Mouse (Mus musculus) stomach, postnatal 0 days (tissue): ENCODE measurements around the gene Apbb2. TPM values are rescaled to one million over a fixed set of nuclear protein-coding genes. Genes with fewer than 3 reads are reported as not detected.
A peak's percentile ranks its signal among the peaks of the same experiment; 100 is the strongest.

Experiments used
- ATAC-seq: fragments of 200-750 bp; cut with Nextera tagmentation; 2 replicates; pipeline ENCODE4 v1.8.0; 2017; ENCODE audit not compliant: low FRiP score, low TSS enrichment
- DNase-seq: peaks from one replicate; pipeline ENCODE4 v3.0.0-alpha.2; 2016; ENCODE audit warnings: low spot score
- H3K27ac ChIP-seq: fragments of 300-500 bp; sonication (generic); replicated peaks from 2 replicates; pipeline ENCODE4 v1.5.1; 2014; ENCODE audit warnings: mild to moderate bottlenecking, control low read depth
- H3K27me3 ChIP-seq: fragments of 300-500 bp; sonication (generic); 2 replicates; pipeline ENCODE4 v1.6.1; 2014; ENCODE audit warnings: low read length; ENCODE audit not compliant: control insufficient read depth, insufficient read depth
- H3K36me3 ChIP-seq: fragments of 300-500 bp; sonication (generic); 2 replicates; pipeline ENCODE4 v1.6.1; 2014; ENCODE audit warnings: low read length, mixed read lengths; ENCODE audit not compliant: control insufficient read depth, insufficient read depth
- H3K4me1 ChIP-seq: fragments of 300-500 bp; sonication (generic); replicated peaks from 2 replicates; pipeline ENCODE4 v1.6.1; 2014; ENCODE audit warnings: antibody characterized with exemption; ENCODE audit not compliant: control insufficient read depth, insufficient read depth
- H3K4me2 ChIP-seq: fragments of 300-500 bp; sonication (generic); replicated peaks from 2 replicates; pipeline ENCODE4 v1.6.1; 2014; ENCODE audit warnings: low read depth, mild to moderate bottlenecking, control low read depth, moderate library complexity
- H3K4me3 ChIP-seq: fragments of 300-500 bp; sonication (generic); 2 replicates; pipeline ENCODE4 v1.5.1; 2014; ENCODE audit warnings: low read depth, low read length, control low read depth
- H3K9ac ChIP-seq: fragments of 300-500 bp; sonication (generic); 2 replicates; pipeline ENCODE4 v1.6.1; 2014; ENCODE audit warnings: mild to moderate bottlenecking, low read length, control low read depth, mixed read lengths
- H3K9me3 ChIP-seq: fragments of 300-500 bp; sonication (generic); 2 replicates; pipeline ENCODE4 v1.6.1; 2016; ENCODE audit warnings: low read length; ENCODE audit not compliant: control insufficient read depth
- CTCF ChIP-seq: IDR thresholded peaks from 2 replicates; pipeline ENCODE4 v1.5.1; 2016; ENCODE audit warnings: antibody characterized with exemption, low read depth, mild to moderate bottlenecking, moderate library complexity
- EP300 ChIP-seq: optimal IDR thresholded peaks from 2 replicates; pipeline ENCODE3; 2016; ENCODE audit warnings: antibody characterized with exemption
- WGBS: fragments of 180-500 bp; shearing (Covaris S2); extraction: QIAGEN DNeasy Blood & Tissue Kit; methylation state at CpG from one replicate; pipeline ENCODE4 v1.1.7; 2014; 5-methylcytosine and 5-hydroxymethylcytosine counted together
- polyA plus RNA-seq: library from polyadenylated mRNA; unstranded; fragments of >200 nt; fragmentation: Nextera tagmentation; extraction: Ambion mirVana; gene quantifications from 2 replicates; pipeline ENCODE4 v1.2.1, GENCODE M21; 2015

The Apbb2 gene
- polyA plus RNA-seq, 1 experiment from 2014 or later: 18.3 TPM

- no peak overlapping the region for H3K4me2 ChIP-seq
- no peaks in the 10 kb centered on the region for H3K4me1 ChIP-seq
- no peak for DNase-seq
- WGBS: 74% methylated on average over 10 of the region's 10 CpGs
- no peaks in the 10 kb centered on the region for H3K27me3 ChIP-seq
- H3K27ac ChIP-seq: no peak overlapping the region
- no peaks in the 10 kb centered on the region for H3K36me3 ChIP-seq
- no peak; the same call in 1 of the 2 replicates for ATAC-seq
- no peak overlapping the region for H3K4me3 ChIP-seq
- no peak overlapping the region for H3K9ac ChIP-seq
- no peak for TF ChIP-seq CTCF
- no peak for TF ChIP-seq EP300
- H3K9me3 ChIP-seq: no peaks in the 10 kb centered on the region
These were observed 142.3 kb downstream of the Apbb2 start for GRCm38 (mm10) chr5:66476266-66476665.

DNA sequence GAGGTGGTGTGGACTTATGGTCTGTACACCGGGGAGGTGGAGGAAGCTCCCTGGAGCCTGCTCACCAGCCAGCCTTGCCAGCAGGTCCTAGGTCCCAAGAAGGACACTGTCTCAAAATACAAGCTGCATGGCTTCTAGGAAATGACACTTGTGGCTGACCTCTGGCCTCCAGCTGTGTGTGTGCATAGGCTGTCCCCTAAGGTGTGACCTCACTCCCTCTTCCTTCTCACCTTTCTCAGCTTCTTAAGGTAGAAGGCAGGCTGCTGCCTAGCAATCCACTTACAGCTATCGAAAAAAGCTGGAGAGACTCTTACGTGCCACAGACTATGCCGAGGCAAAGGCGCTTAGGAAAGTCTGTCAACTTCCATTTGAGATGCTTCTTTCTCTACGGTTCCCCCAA, 142.8 kb downstream of the Apbb2 start:
- no peak for DNase-seq
- Histone ChIP-seq H3K27me3 (no peaks in the 10 kb centered on the region), H3K4me1 (no peaks in the 10 kb centered on the region), H3K36me3 (no peaks in the 10 kb centered on the region), H3K4me3 (no peak overlapping the region), H3K9ac (no peak overlapping the region), H3K9me3 (no peaks in the 10 kb centered on the region), H3K4me2 (no peak overlapping the region), H3K27ac (no peak overlapping the region)
- ATAC-seq: no peak
- WGBS: 78% methylated on average over 6 of the region's 6 CpGs
- TF ChIP-seq CTCF (no peak), EP300 (no peak)

GRCm38 (mm10) chr5:66474153-66474552, 144.4 kb downstream of the Apbb2 start:
- no peak for TF ChIP-seq CTCF
- TF ChIP-seq EP300: no peak
- H3K4me3 ChIP-seq: no peak overlapping the region
- no peak overlapping the region for H3K9ac ChIP-seq
- H3K4me2 ChIP-seq: no peak overlapping the region
- no peak for DNase-seq
- no peak for ATAC-seq
- H3K27me3 ChIP-seq: no peaks in the 10 kb centered on the region
- no peak overlapping the region for H3K27ac ChIP-seq
- no peaks in the 10 kb centered on the region for H3K9me3 ChIP-seq
- H3K4me1 ChIP-seq: no peaks in the 10 kb centered on the region
- WGBS: 63% methylated on average over 11 of the region's 11 CpGs
- no peaks in the 10 kb centered on the region for H3K36me3 ChIP-seq

DNA sequence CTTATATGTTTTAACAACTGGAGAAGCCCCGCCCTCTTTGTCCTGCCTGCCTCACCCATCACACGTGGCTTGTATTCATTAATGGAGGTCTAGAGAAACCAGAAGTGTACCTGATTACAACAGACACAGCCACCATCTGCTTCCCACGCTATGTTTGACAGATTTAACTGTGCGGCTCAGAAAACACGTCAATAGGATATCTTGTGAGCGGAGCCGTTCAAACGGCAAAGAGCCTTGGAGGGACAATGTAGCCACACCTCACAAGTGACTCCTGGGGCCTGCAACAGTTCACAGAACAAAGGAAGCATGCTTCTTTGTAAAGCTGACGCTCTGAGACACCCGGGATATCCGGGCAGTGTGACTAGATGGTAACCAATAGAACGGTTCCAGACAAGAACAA, 145.0 kb downstream of the Apbb2 start:
- no peaks in the 10 kb centered on the region for H3K9me3 ChIP-seq
- WGBS: 43% methylated on average over 12 of the region's 12 CpGs
- H3K36me3 ChIP-seq: no peaks in the 10 kb centered on the region
- peak; percentile 23 for DNase-seq
- H3K4me2 ChIP-seq: no peak overlapping the region
- H3K9ac ChIP-seq: no peak overlapping the region
- no peaks in the 10 kb centered on the region for H3K27me3 ChIP-seq
- no peak overlapping the region for H3K4me3 ChIP-seq
- no peaks in the 10 kb centered on the region for H3K4me1 ChIP-seq
- H3K27ac ChIP-seq: no peak overlapping the region
- no peak for ATAC-seq
- TF ChIP-seq EP300 (no peak), CTCF (no peak)

DNA sequence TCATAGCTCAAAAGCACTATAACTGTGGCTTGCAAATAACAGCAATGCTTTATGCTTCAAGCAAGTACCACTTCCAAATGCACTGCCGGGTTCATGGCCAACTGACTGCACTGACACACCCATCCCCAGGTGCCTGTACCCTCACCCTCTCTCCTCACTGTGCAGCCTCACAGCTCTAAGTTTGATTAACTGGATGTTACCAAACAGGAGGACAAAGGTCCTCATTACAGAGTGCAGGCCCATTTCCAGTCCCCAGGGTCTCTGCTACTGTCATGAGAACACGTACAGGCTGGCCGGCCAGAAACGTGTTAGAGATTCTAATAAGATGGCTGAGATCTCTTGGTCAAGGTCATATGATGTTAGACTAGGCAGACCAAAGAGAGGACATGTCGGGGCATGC, 147.7 kb downstream of the Apbb2 start:
- Histone ChIP-seq H3K4me3 (no peak overlapping the region), H3K4me1 (no peaks in the 10 kb centered on the region), H3K4me2 (no peak overlapping the region), H3K36me3 (no peaks in the 10 kb centered on the region), H3K27me3 (no peaks in the 10 kb centered on the region), H3K9me3 (no peaks in the 10 kb centered on the region), H3K27ac (no peak overlapping the region), H3K9ac (no peak overlapping the region)
- TF ChIP-seq CTCF (no peak), EP300 (no peak)
- 80% methylated on average over 5 of the region's 5 CpGs for WGBS
- no peak for DNase-seq
- ATAC-seq: no peak

DNA sequence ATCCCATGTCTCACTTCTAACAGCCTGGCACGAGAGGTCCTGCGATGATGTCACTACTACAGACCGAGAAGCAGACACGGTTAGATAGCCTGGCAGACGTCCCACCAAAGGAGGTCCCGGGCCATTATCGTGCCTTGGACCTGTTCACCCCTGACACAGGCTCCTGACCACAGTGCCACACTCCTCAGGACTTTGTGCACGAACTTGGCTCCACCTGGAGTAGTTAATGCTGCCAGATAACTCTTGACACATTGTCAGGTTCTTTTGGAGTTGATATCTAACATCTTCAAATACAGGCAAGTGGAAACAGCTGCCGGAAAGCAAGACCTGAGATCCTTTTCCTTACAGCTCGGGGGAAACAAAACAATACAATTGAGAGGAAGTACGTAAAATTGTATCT, 148.9 kb downstream of the Apbb2 start:
- H3K4me1 ChIP-seq: no peaks in the 10 kb centered on the region
- ATAC-seq (no peak), DNase-seq (no peak)
- WGBS: 77% methylated on average over 11 of the region's 11 CpGs
- no peak overlapping the region for H3K9ac ChIP-seq
- H3K9me3 ChIP-seq: no peaks in the 10 kb centered on the region
- no peak overlapping the region for H3K27ac ChIP-seq
- H3K4me2 ChIP-seq: no peak overlapping the region
- no peak for TF ChIP-seq CTCF
- TF ChIP-seq EP300: no peak
- H3K27me3 ChIP-seq: no peaks in the 10 kb centered on the region
- H3K36me3 ChIP-seq: no peaks in the 10 kb centered on the region
- no peak overlapping the region for H3K4me3 ChIP-seq
